Mouse (Mus musculus) liver, embryonic 14.5 days (tissue): ENCODE results near the gene Cfap43. TPM values are rescaled to one million over a fixed set of nuclear protein-coding genes. Genes with fewer than 3 reads are reported as not detected.

Source experiments
- ATAC-seq: fragments of 200-750 bp; cut with Nextera tagmentation; 2 replicates; pipeline ENCODE4 v1.8.0; 2017; ENCODE audit warnings: moderate number of reproducible peaks, mild to moderate bottlenecking, moderate library complexity; ENCODE audit not compliant: insufficient read depth
- DNase-seq, 3 experiments: peaks; one replicate each; pipeline ENCODE4 v3.0.0-alpha.2; 2012 to 2013; ENCODE audit warnings: low read depth in 3 of 3, low spot score in 3 of 3
- H3K27ac ChIP-seq: fragments of 300-500 bp; sonication (generic); 2 replicates; pipeline ENCODE4 v1.5.1; 2014; ENCODE audit warnings: moderate library complexity, mild to moderate bottlenecking, control low read depth, inconsistent platforms
- H3K27me3 ChIP-seq: fragments of 300-500 bp; sonication (generic); 2 replicates; pipeline ENCODE4 v1.6.1; 2014; ENCODE audit warnings: mild to moderate bottlenecking, low read length, moderate library complexity; ENCODE audit not compliant: control insufficient read depth, insufficient read depth
- H3K36me3 ChIP-seq: fragments of 300-500 bp; sonication (generic); replicated peaks from 2 replicates; pipeline ENCODE4 v1.6.1; 2014; ENCODE audit warnings: low read depth; ENCODE audit not compliant: control insufficient read depth, insufficient read depth
- H3K4me1 ChIP-seq, 2 experiments: fragments of 200-500 bp in 1 of 2; fragments of 300-500 bp in 1 of 2; sonication (generic) in 1 of 2; replicated peaks; 2 replicates each; pipeline ENCODE4 v1.6.1; 2012 to 2014; ENCODE audit warnings: antibody characterized with exemption in 1 of 2, inconsistent platforms in 1 of 2, low read length in 1 of 2; ENCODE audit not compliant: control insufficient read depth in 2 of 2, insufficient read depth in 2 of 2
- H3K4me2 ChIP-seq: fragments of 300-500 bp; sonication (generic); 2 replicates; pipeline ENCODE4 v1.6.1; 2014; ENCODE audit warnings: low read depth, mild to moderate bottlenecking, control low read depth, moderate library complexity
- H3K4me3 ChIP-seq, 2 experiments: fragments of 200-500 bp in 1 of 2; fragments of 300-500 bp in 1 of 2; sonication (generic) in 1 of 2; 2 replicates each; pipeline ENCODE4 v1.5.1; 2012 to 2014; ENCODE audit warnings: low read depth in 2 of 2, low read length in 2 of 2, mild to moderate bottlenecking in 2 of 2, control low read depth in 1 of 2, inconsistent platforms in 1 of 2, moderate library complexity in 1 of 2; ENCODE audit not compliant: insufficient read depth in 1 of 2
- H3K9ac ChIP-seq: fragments of 300-500 bp; sonication (generic); replicated peaks from 2 replicates; pipeline ENCODE4 v1.6.1; 2014; ENCODE audit warnings: mild to moderate bottlenecking, control low read depth, moderate library complexity
- H3K9me3 ChIP-seq: fragments of 300-500 bp; sonication (generic); 2 replicates; pipeline ENCODE4 v1.6.1; 2016; ENCODE audit warnings: low read length, mixed read lengths; ENCODE audit not compliant: control insufficient read depth
- CTCF ChIP-seq: IDR thresholded peaks from 2 replicates; pipeline ENCODE4 v1.5.1; 2016; ENCODE audit warnings: antibody characterized with exemption, low read depth, control low read depth
- EP300 ChIP-seq: IDR thresholded peaks from 2 replicates; pipeline ENCODE4 v1.6.1; 2016; ENCODE audit warnings: antibody characterized with exemption, low read depth
- WGBS: fragments of 180-500 bp; shearing (Covaris S2); extraction: QIAGEN DNeasy Blood & Tissue Kit; methylation state at CpG from one replicate; pipeline ENCODE4 v1.1.7; 2014; ENCODE audit not compliant: insufficient replicate concordance; 5-methylcytosine and 5-hydroxymethylcytosine counted together
- polyA plus RNA-seq, 2 experiments: library from polyadenylated mRNA; depleted of rRNA in 1 of 2; stranded (reverse) in 1 of 2; unstranded in 1 of 2; fragments of >200 nt; fragmentation: Nextera tagmentation in 1 of 2; extraction: Ambion mirVana in 1 of 2; gene quantifications; 2 replicates each; pipeline versions ENCODE4 v1.2.1 to v1.2.3; 2012 to 2014

Cfap43 gene
- polyA plus RNA-seq, 2 experiments, result 0.05 TPM; not detected in 1

GRCm38 (mm10) chr19:47915251-47915650 lies 3.8 kb downstream of the Cfap43 start:
- no peak for ATAC-seq
- Histone ChIP-seq H3K27ac (no peak overlapping the region), H3K36me3 (no peaks in the 10 kb centered on the region), H3K9ac (no peak overlapping the region), H3K4me3 (no peak overlapping the region), H3K9me3 (no peaks in the 10 kb centered on the region), H3K4me2 (no peak overlapping the region), H3K4me1 (peaks cover 16 to 27% of the 10 kb centered on the region in 2 experiments), H3K27me3 (no peaks in the 10 kb centered on the region)
- TF ChIP-seq EP300 (no peak), CTCF (no peak)
- DNase-seq, result no peak
- 73% methylated on average over 4 of the region's 4 CpGs for WGBS

DNA sequence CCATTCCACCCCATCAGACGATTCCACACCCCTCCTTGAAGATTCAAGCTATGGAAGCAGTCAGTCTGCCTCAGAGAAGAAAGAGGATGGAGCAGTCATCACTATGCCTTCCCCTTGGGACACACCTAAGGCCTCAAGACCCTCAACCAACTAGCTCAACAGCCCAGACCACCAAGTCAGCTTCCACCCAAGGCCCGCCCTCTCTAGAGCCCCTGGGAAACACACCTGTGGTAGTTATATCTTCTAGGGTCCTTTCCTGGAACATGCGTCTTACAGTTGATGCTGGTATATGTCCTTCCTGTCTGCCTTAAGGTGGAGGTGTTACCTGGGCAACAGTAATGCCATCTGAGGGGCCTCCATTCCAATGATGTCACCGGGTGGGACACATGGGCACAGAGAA lies 4.9 kb downstream of the Cfap43 start:
- no peak overlapping the region for H3K4me3 ChIP-seq
- WGBS, result 77% methylated on average over 4 of the region's 4 CpGs
- peaks cover 21 to 32% of the 10 kb centered on the region in 2 experiments for H3K4me1 ChIP-seq
- no peaks in the 10 kb centered on the region for H3K9me3 ChIP-seq
- no peaks in the 10 kb centered on the region for H3K36me3 ChIP-seq
- H3K9ac ChIP-seq, result no peak overlapping the region
- TF ChIP-seq EP300 (no peak), CTCF (no peak)
- no peak overlapping the region for H3K4me2 ChIP-seq
- DNase-seq (no peak), ATAC-seq (no peak)
- H3K27ac ChIP-seq, result no peak overlapping the region
- no peaks in the 10 kb centered on the region for H3K27me3 ChIP-seq

- WGBS, result 77% methylated on average over 7 of the region's 7 CpGs
- ATAC-seq (no peak), DNase-seq (no peak)
- TF ChIP-seq CTCF (no peak), EP300 (no peak)
- Histone ChIP-seq H3K27ac (no peak overlapping the region), H3K36me3 (no peaks in the 10 kb centered on the region), H3K9me3 (no peaks in the 10 kb centered on the region), H3K4me1 (peaks cover 27 to 38% of the 10 kb centered on the region in 2 experiments), H3K9ac (no peak overlapping the region), H3K4me2 (no peak overlapping the region), H3K4me3 (no peak overlapping the region), H3K27me3 (no peaks in the 10 kb centered on the region)
Measured at GRCm38 (mm10) chr19:47913344-47913743, 5.7 kb downstream of the Cfap43 start.

- Histone ChIP-seq H3K27me3 (no peaks in the 10 kb centered on the region), H3K4me1 (peaks cover 19 to 31% of the 10 kb centered on the region in 2 experiments), H3K4me2 (no peak overlapping the region), H3K9me3 (no peaks in the 10 kb centered on the region), H3K9ac (no peak overlapping the region), H3K27ac (no peak overlapping the region), H3K4me3 (no peak overlapping the region), H3K36me3 (no peaks in the 10 kb centered on the region)
- 68% methylated on average over 4 of the region's 4 CpGs for WGBS
- TF ChIP-seq CTCF, result no peak
- ATAC-seq (no peak), DNase-seq (no peak)
Measured at GRCm38 (mm10) chr19:47910751-47911150, 8.3 kb downstream of the Cfap43 start.

GRCm38 (mm10) chr19:47910117-47910618 lies 8.9 kb downstream of the Cfap43 start:
- H3K27me3 ChIP-seq, result no peaks in the 10 kb centered on the region
- H3K4me1 ChIP-seq, result peaks cover 19 to 34% of the 10 kb centered on the region in 2 experiments
- no peak overlapping the region for H3K9ac ChIP-seq
- no peak overlapping the region for H3K4me3 ChIP-seq
- no peak for DNase-seq
- H3K36me3 ChIP-seq, result no peaks in the 10 kb centered on the region
- no peaks in the 10 kb centered on the region for H3K9me3 ChIP-seq
- peak; percentile 47 for ATAC-seq
- WGBS, result 12% methylated on average over 4 of the region's 4 CpGs
- H3K4me2 ChIP-seq, result peak overlapping the region; percentile 39; the same call in 1 of the 2 replicates
- H3K27ac ChIP-seq, result no peak overlapping the region
- TF ChIP-seq EP300, result peak; percentile 42; the same call in 1 of the 2 replicates
- no peak for TF ChIP-seq CTCF
